Mouse (Mus musculus) lung, embryonic 16.5 days (tissue): Measurements from ENCODE around the gene Olfr625-ps1. TPM values are rescaled to one million over a fixed set of nuclear protein-coding genes. Genes with fewer than 3 reads are reported as not detected.

Experiments used
- ATAC-seq: fragments of 200-750 bp; cut with Nextera tagmentation; 2 replicates; pipeline ENCODE4 v1.8.0; 2017; ENCODE audit warnings: low read depth, mild to moderate bottlenecking, moderate library complexity
- H3K27ac ChIP-seq: fragments of 300-500 bp; sonication (generic); 2 replicates; pipeline ENCODE4 v1.5.1; 2014; ENCODE audit warnings: mild to moderate bottlenecking, control low read depth, low read length
- H3K27me3 ChIP-seq: fragments of 300-500 bp; sonication (generic); 2 replicates; pipeline ENCODE4 v1.6.1; 2014; ENCODE audit warnings: low read depth, low read length, mixed read lengths; ENCODE audit not compliant: control insufficient read depth, insufficient read depth
- H3K36me3 ChIP-seq: fragments of 300-500 bp; sonication (generic); 2 replicates; pipeline ENCODE4 v1.6.1; 2014; ENCODE audit warnings: low read length; ENCODE audit not compliant: control insufficient read depth, insufficient read depth
- H3K4me1 ChIP-seq: fragments of 300-500 bp; sonication (generic); replicated peaks from 2 replicates; pipeline ENCODE4 v1.6.1; 2014; ENCODE audit warnings: low read length, mixed read lengths; ENCODE audit not compliant: control insufficient read depth, insufficient read depth
- H3K4me2 ChIP-seq: fragments of 300-500 bp; sonication (generic); 2 replicates; pipeline ENCODE4 v1.6.1; 2014; ENCODE audit warnings: low read depth, low read length, control low read depth
- H3K4me3 ChIP-seq: fragments of 300-500 bp; sonication (generic); 2 replicates; pipeline ENCODE4 v1.5.1; 2014; ENCODE audit warnings: mild to moderate bottlenecking, low read length, control low read depth
- H3K9ac ChIP-seq: fragments of 300-500 bp; sonication (generic); 2 replicates; pipeline ENCODE4 v1.6.1; 2014; ENCODE audit warnings: low read length, control low read depth
- H3K9me3 ChIP-seq: fragments of 300-500 bp; sonication (generic); 2 replicates; pipeline ENCODE4 v1.6.1; 2016; ENCODE audit warnings: low read length; ENCODE audit not compliant: control insufficient read depth
- WGBS: fragments of 180-500 bp; shearing (Covaris S2); extraction: QIAGEN DNeasy Blood & Tissue Kit; methylation state at CpG from one replicate; pipeline ENCODE4 v1.1.7; 2014; 5-methylcytosine and 5-hydroxymethylcytosine counted together
- polyA plus RNA-seq: library from polyadenylated mRNA; unstranded; fragments of >200 nt; fragmentation: Nextera tagmentation; extraction: Ambion mirVana; gene quantifications from 2 replicates; pipeline ENCODE4 v1.2.1, GENCODE M21; 2015

The Olfr625-ps1 gene
- polyA plus RNA-seq, 1 experiment from 2014 or later, result not detected

DNA sequence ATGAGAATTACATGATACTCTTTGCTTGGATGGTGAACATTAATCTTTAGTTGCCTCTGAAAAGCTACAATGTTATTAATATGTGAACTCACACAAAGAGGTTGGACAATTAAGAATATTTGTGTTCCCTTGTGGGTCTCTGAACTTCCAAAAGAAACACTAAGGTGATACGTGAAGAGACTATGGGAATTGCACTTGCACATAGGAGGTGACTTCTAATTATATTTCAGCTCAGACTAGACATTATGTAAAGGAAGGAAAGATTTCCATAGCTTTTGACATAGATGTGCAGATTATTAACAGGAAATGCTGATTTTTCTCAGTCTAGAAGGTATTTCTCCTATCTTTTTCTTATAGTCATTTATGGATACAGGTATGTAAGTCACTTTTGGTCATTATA lies 47.6 kb downstream of the Olfr625-ps1 start, which contains the start of gene Olfr628:
Gene Olfr628, plus strand, starts transcription at position 301 of the 400 bp plus-strand sequence.
- H3K36me3 ChIP-seq, result no peaks in the 10 kb centered on the region
- no peaks in the 10 kb centered on the region for H3K27me3 ChIP-seq
- no peak for ATAC-seq
- no peak within 1 kb of the TSS for H3K4me2 ChIP-seq
- H3K4me3 ChIP-seq, result no peak within 1 kb of the TSS
- H3K27ac ChIP-seq, result no peak within 1 kb of the TSS
- H3K4me1 ChIP-seq, result no peaks in the 10 kb centered on the region
- WGBS, result 79% methylated on average over 1 of the region's 1 CpGs
- H3K9me3 ChIP-seq, result no peaks in the 10 kb centered on the region
- H3K9ac ChIP-seq, result no peak within 1 kb of the TSS

Other genes starting within 250 kb of the Olfr625-ps1 start
- not detected in 2 replicates for gene Olfr605, start 237.3 kb upstream of the Olfr625-ps1 start, polyA plus RNA-seq
- gene Olfr606, start 233.7 kb upstream of the Olfr625-ps1 start, polyA plus RNA-seq, result not detected in 2 replicates
- not detected in 2 replicates for gene Olfr607, start 218.6 kb upstream of the Olfr625-ps1 start, polyA plus RNA-seq
- gene Olfr608, start 212.8 kb upstream of the Olfr625-ps1 start, polyA plus RNA-seq, result not detected in 2 replicates
- not detected in 2 replicates for gene Olfr609, start 184.7 kb upstream of the Olfr625-ps1 start, polyA plus RNA-seq
- not detected in 2 replicates for gene Olfr610, start 170.6 kb upstream of the Olfr625-ps1 start, polyA plus RNA-seq
- gene Olfr611, start 161.9 kb upstream of the Olfr625-ps1 start, polyA plus RNA-seq, result not detected in 2 replicates
- gene Olfr612, start 140.0 kb upstream of the Olfr625-ps1 start, polyA plus RNA-seq, result not detected in 2 replicates
- not detected in 2 replicates for gene Olfr613, start 134.6 kb upstream of the Olfr625-ps1 start, polyA plus RNA-seq
- not detected in 2 replicates for gene Olfr615, start 126.6 kb upstream of the Olfr625-ps1 start, polyA plus RNA-seq
- not detected in 2 replicates for gene Olfr616, start 113.6 kb upstream of the Olfr625-ps1 start, polyA plus RNA-seq
- gene Olfr617, start 109.7 kb upstream of the Olfr625-ps1 start, polyA plus RNA-seq, result not detected in 2 replicates
- not detected in 2 replicates for gene Olfr618, start 92.6 kb upstream of the Olfr625-ps1 start, polyA plus RNA-seq
- not detected in 2 replicates for gene Olfr619, start 82.1 kb upstream of the Olfr625-ps1 start, polyA plus RNA-seq
- not detected in 2 replicates for gene Olfr620, start 70.2 kb upstream of the Olfr625-ps1 start, polyA plus RNA-seq
- not detected in 2 replicates for gene Olfr622, start 40.0 kb upstream of the Olfr625-ps1 start, polyA plus RNA-seq
- gene Olfr623, start 19.0 kb upstream of the Olfr625-ps1 start, polyA plus RNA-seq, result not detected in 2 replicates
- 0.05 TPM in 1 of 2 replicates, not detected in the other for gene Olfr624, start 11.5 kb upstream of the Olfr625-ps1 start, polyA plus RNA-seq
- gene Olfr243, start 32.0 kb downstream of the Olfr625-ps1 start, polyA plus RNA-seq, result not detected in 2 replicates
- not detected in 2 replicates for gene Olfr628, start 47.7 kb downstream of the Olfr625-ps1 start, polyA plus RNA-seq
- not detected in 2 replicates for gene Olfr629, start 62.2 kb downstream of the Olfr625-ps1 start, polyA plus RNA-seq
- not detected in 2 replicates for gene Olfr630, start 74.6 kb downstream of the Olfr625-ps1 start, polyA plus RNA-seq
- gene Olfr69, start 88.9 kb downstream of the Olfr625-ps1 start, polyA plus RNA-seq, result not detected in 2 replicates
- not detected in 2 replicates for gene Olfr68, start 97.0 kb downstream of the Olfr625-ps1 start, polyA plus RNA-seq
- not detected in 2 replicates for gene Olfr67, start 109.1 kb downstream of the Olfr625-ps1 start, polyA plus RNA-seq
- 4,593 and 5,475 TPM in 2 replicates for gene Hbb-bt, start 131.3 kb downstream of the Olfr625-ps1 start, polyA plus RNA-seq
- 15,216 and 18,375 TPM in 2 replicates for gene Hbb-bs, start 145.4 kb downstream of the Olfr625-ps1 start, polyA plus RNA-seq
- not detected in 2 replicates for gene Hbb-bh2, start 157.8 kb downstream of the Olfr625-ps1 start, polyA plus RNA-seq
- gene Hbb-bh1, start 160.4 kb downstream of the Olfr625-ps1 start, polyA plus RNA-seq, result 2.2 and 2.4 TPM in 2 replicates
- gene Hbb-y, start 170.5 kb downstream of the Olfr625-ps1 start, polyA plus RNA-seq, result 176 and 183 TPM in 2 replicates
- gene Olfr66, start 203.5 kb downstream of the Olfr625-ps1 start, polyA plus RNA-seq, result not detected in 2 replicates
- not detected in 2 replicates for gene Olfr64, start 211.8 kb downstream of the Olfr625-ps1 start, polyA plus RNA-seq
- not detected in 2 replicates for gene Olfr65, start 220.8 kb downstream of the Olfr625-ps1 start, polyA plus RNA-seq
- not detected in 2 replicates for gene Olfr631, start 246.1 kb downstream of the Olfr625-ps1 start, polyA plus RNA-seq